ENCODE assay signal across 20 mouse cellular contexts in genomic region chr1:63122005-63122404, GRCm38 (mm10).
"Had no signal": no experiment of that assay in that cellular context is flagged by ENCODE, and none has a peak within 500 bp of the region (broad histone marks: within the 10 kb centered on the region; RNA-seq: fewer than 3 reads in every experiment).

No protein-coding gene starts in this region.

- H3K4me3 ChIP-seq: intestine, embryonic 15.5 days; layer of hippocampus, adult 2 months; limb, embryonic 10.5 days; limb, embryonic 13.5 days; lung, embryonic 15.5 days; megakaryocyte, embryonic 14.5 days; midbrain, embryonic 10.5 days; stomach, embryonic 15.5 days had no signal

- H3K27ac ChIP-seq: intestine, embryonic 15.5 days; layer of hippocampus, adult 2 months; limb, embryonic 10.5 days; limb, embryonic 13.5 days; lung, embryonic 15.5 days; midbrain, embryonic 10.5 days; stomach, embryonic 15.5 days had no signal

- H3K9me3 ChIP-seq: intestine, embryonic 15.5 days; limb, embryonic 10.5 days; lung, embryonic 15.5 days; megakaryocyte, embryonic 14.5 days; midbrain, embryonic 10.5 days; stomach, embryonic 15.5 days had no signal

- ATAC-seq: intestine, embryonic 15.5 days had no signal

- H3K27me3 ChIP-seq: intestine, embryonic 15.5 days; limb, embryonic 13.5 days; lung, embryonic 15.5 days; megakaryocyte, embryonic 14.5 days; stomach, embryonic 15.5 days had no signal

- DNase-seq: kidney, adult 11 months; kidney, adult 8-10 months; kidney, postnatal 25 days; layer of hippocampus, adult 9-11 months; lung, adult 18-20 months; lung, postnatal 10 days; lung, postnatal 4 days; midbrain, embryonic 14.5 days; right cerebral cortex, adult 18-20 months; right cerebral cortex, postnatal 14 days; spleen, adult 18-20 months; thymus, postnatal 25 days had no signal

- H3K4me1 ChIP-seq: limb, embryonic 10.5 days; limb, embryonic 13.5 days; stomach, embryonic 15.5 days had no signal

- H3K4me2 ChIP-seq: intestine, embryonic 15.5 days; limb, embryonic 13.5 days; lung, embryonic 15.5 days; stomach, embryonic 15.5 days had no signal

- H3K9ac ChIP-seq: intestine, embryonic 15.5 days; limb, embryonic 13.5 days; lung, embryonic 15.5 days; stomach, embryonic 15.5 days had no signal
